Mouse (Mus musculus): Measurements from ENCODE around the gene Sft2d2. TPM values are rescaled to one million over a fixed set of nuclear protein-coding genes. Genes with fewer than 3 reads are reported as not detected.

Gene Sft2d2
- polyA plus RNA-seq, 1 experiment from 2014 or later, result 10.4 TPM

- H3K9ac ChIP-seq (replicated peaks), result no peak within 1 kb of the TSS
- H3K36me3 ChIP-seq, result no peaks in the 10 kb centered on the region
- 86% methylated on average over 8 of the region's 8 CpGs for WGBS
- no peak within 1 kb of the TSS for H3K4me3 ChIP-seq
- H3K4me1 ChIP-seq, result no peaks in the 10 kb centered on the region
- no peak within 1 kb of the TSS for H3K27ac ChIP-seq (replicated peaks)
- H3K9me3 ChIP-seq, result no peaks in the 10 kb centered on the region
- no peak within 1 kb of the TSS for H3K4me2 ChIP-seq (replicated peaks)
- no peaks in the 10 kb centered on the region; the same call in 1 of the 2 replicates for H3K27me3 ChIP-seq
- no peak for ATAC-seq (ENCODE audit: low FRiP score, low read depth)
Measured at GRCm38 (mm10) chr1:165160723-165161405, 33.4 kb downstream of the Sft2d2 start, which contains the start of gene Tbx19. Gene Tbx19, minus strand, starts transcription at chr1:165160773.

GRCm38 (mm10) chr1:165158841-165159240, 35.4 kb downstream of the Sft2d2 start:
- Histone ChIP-seq H3K9ac (replicated peaks) (no peak overlapping the region), H3K4me3 (no peak overlapping the region), H3K4me2 (replicated peaks) (no peak overlapping the region), H3K36me3 (no peaks in the 10 kb centered on the region), H3K27ac (replicated peaks) (no peak overlapping the region), H3K9me3 (no peaks in the 10 kb centered on the region), H3K4me1 (no peaks in the 10 kb centered on the region), H3K27me3 (no peaks in the 10 kb centered on the region; the same call in 1 of the 2 replicates)
- ATAC-seq (ENCODE audit: low FRiP score, low read depth), result no peak
- 82% methylated on average over 10 of the region's 10 CpGs for WGBS

GRCm38 (mm10) chr1:165154162-165154561, 40.1 kb downstream of the Sft2d2 start:
- no peak overlapping the region for H3K9ac ChIP-seq (replicated peaks)
- no peak for ATAC-seq (ENCODE audit: low FRiP score, low read depth)

GRCm38 (mm10) chr1:165151216-165151615, 43.0 kb downstream of the Sft2d2 start:
- no peaks in the 10 kb centered on the region for H3K9me3 ChIP-seq
- H3K27me3 ChIP-seq, result no peaks in the 10 kb centered on the region
- H3K4me2 ChIP-seq (replicated peaks), result no peak overlapping the region
- no peaks in the 10 kb centered on the region for H3K36me3 ChIP-seq
- no peak for ATAC-seq (ENCODE audit: low FRiP score, low read depth)
- no peak overlapping the region for H3K27ac ChIP-seq (replicated peaks)
- H3K9ac ChIP-seq (replicated peaks), result no peak overlapping the region
- no peaks in the 10 kb centered on the region for H3K4me1 ChIP-seq
- 82% methylated on average over 8 of the region's 8 CpGs for WGBS
- H3K4me3 ChIP-seq, result no peak overlapping the region

More at GRCm38 (mm10) chr1:165154162-165154561, 40.1 kb downstream of the Sft2d2 start:
- WGBS, result 90% methylated on average over 4 of the region's 4 CpGs
- Histone ChIP-seq H3K9me3 (no peaks in the 10 kb centered on the region), H3K27me3 (no peaks in the 10 kb centered on the region; the same call in 1 of the 2 replicates), H3K4me1 (no peaks in the 10 kb centered on the region), H3K36me3 (no peaks in the 10 kb centered on the region), H3K4me3 (no peak overlapping the region), H3K27ac (replicated peaks) (no peak overlapping the region), H3K4me2 (replicated peaks) (no peak overlapping the region)

GRCm38 (mm10) chr1:165142343-165142916, 51.8 kb downstream of the Sft2d2 start:
- Histone ChIP-seq H3K4me3 (no peak overlapping the region), H3K27ac (replicated peaks) (no peak overlapping the region), H3K27me3 (no peaks in the 10 kb centered on the region), H3K9me3 (no peaks in the 10 kb centered on the region), H3K9ac (replicated peaks) (no peak overlapping the region), H3K4me2 (replicated peaks) (no peak overlapping the region), H3K4me1 (no peaks in the 10 kb centered on the region), H3K36me3 (no peaks in the 10 kb centered on the region)
- no peak for ATAC-seq (ENCODE audit: low FRiP score, low read depth)
- 84% methylated on average over 12 of the region's 12 CpGs for WGBS

GRCm38 (mm10) chr1:165140227-165140626, 54.0 kb downstream of the Sft2d2 start:
- WGBS, result 82% methylated on average over 3 of the region's 3 CpGs
- no peak overlapping the region for H3K4me2 ChIP-seq (replicated peaks)
- H3K27me3 ChIP-seq, result no peaks in the 10 kb centered on the region
- no peak for ATAC-seq (ENCODE audit: low FRiP score, low read depth)
- H3K9me3 ChIP-seq, result no peaks in the 10 kb centered on the region
- no peak overlapping the region for H3K9ac ChIP-seq (replicated peaks)
- H3K27ac ChIP-seq (replicated peaks), result no peak overlapping the region
- H3K36me3 ChIP-seq, result no peaks in the 10 kb centered on the region
- H3K4me1 ChIP-seq, result no peaks in the 10 kb centered on the region
- H3K4me3 ChIP-seq, result no peak overlapping the region

- H3K4me3 ChIP-seq, result no peak overlapping the region
- H3K27ac ChIP-seq (replicated peaks), result no peak overlapping the region
- H3K27me3 ChIP-seq, result no peaks in the 10 kb centered on the region
- no peaks in the 10 kb centered on the region for H3K36me3 ChIP-seq
- no peak for ATAC-seq (ENCODE audit: low FRiP score, low read depth)
- no peak overlapping the region for H3K9ac ChIP-seq (replicated peaks)
- no peaks in the 10 kb centered on the region for H3K4me1 ChIP-seq
- no peak overlapping the region for H3K4me2 ChIP-seq (replicated peaks)
- H3K9me3 ChIP-seq, result no peaks in the 10 kb centered on the region
- 79% methylated on average over 2 of the region's 2 CpGs for WGBS
Measured at GRCm38 (mm10) chr1:165133858-165134257, 60.4 kb downstream of the Sft2d2 start.

- 77% methylated on average over 5 of the region's 5 CpGs for whole genome bisulfite sequencing
- no peak overlapping the region for H3K9ac ChIP-seq (replicated peaks)
- no peak for ATAC-seq (ENCODE audit: low FRiP score, low read depth)
- H3K36me3 ChIP-seq, result no peaks in the 10 kb centered on the region
- H3K27ac ChIP-seq (replicated peaks), result no peak overlapping the region
- no peaks in the 10 kb centered on the region for H3K4me1 ChIP-seq
- no peaks in the 10 kb centered on the region for H3K9me3 ChIP-seq
- H3K27me3 ChIP-seq, result no peaks in the 10 kb centered on the region
- H3K4me3 ChIP-seq, result no peak overlapping the region
- no peak overlapping the region for H3K4me2 ChIP-seq (replicated peaks)
Measured at GRCm38 (mm10) chr1:165133279-165133678, 61.0 kb downstream of the Sft2d2 start.

GRCm38 (mm10) chr1:165132187-165132877, 61.9 kb downstream of the Sft2d2 start:
- no peaks in the 10 kb centered on the region for H3K9me3 ChIP-seq
- ATAC-seq (ENCODE audit: low FRiP score, low read depth), result 0 out of 2 replicates have a peak, but pooled peaks have one; percentile 54
- no peak overlapping the region for H3K27ac ChIP-seq (replicated peaks)
- H3K4me1 ChIP-seq, result no peaks in the 10 kb centered on the region
- H3K36me3 ChIP-seq, result no peaks in the 10 kb centered on the region
- no peaks in the 10 kb centered on the region for H3K27me3 ChIP-seq
- WGBS, result 77% methylated on average over 14 of the region's 14 CpGs
- no peak overlapping the region for H3K9ac ChIP-seq (replicated peaks)
- no peak overlapping the region for H3K4me3 ChIP-seq
- no peak overlapping the region for H3K4me2 ChIP-seq (replicated peaks)

- no peak for ATAC-seq (ENCODE audit: low FRiP score, low read depth)
- H3K27me3 ChIP-seq, result no peaks in the 10 kb centered on the region
- no peaks in the 10 kb centered on the region for H3K36me3 ChIP-seq
- no peak overlapping the region for H3K4me3 ChIP-seq
- no peak overlapping the region for H3K27ac ChIP-seq (replicated peaks)
- WGBS, result 71% methylated on average over 5 of the region's 5 CpGs
- no peak overlapping the region for H3K9ac ChIP-seq (replicated peaks)
- no peak overlapping the region for H3K4me2 ChIP-seq (replicated peaks)
- no peaks in the 10 kb centered on the region for H3K9me3 ChIP-seq
- no peaks in the 10 kb centered on the region for H3K4me1 ChIP-seq
Measured at GRCm38 (mm10) chr1:165129573-165129972, 64.7 kb downstream of the Sft2d2 start.

Data from midbrain, embryonic 12.5 days (tissue).